Comparison of ENCODE assay signal across 14 mouse cellular contexts in the genomic region with DNA sequence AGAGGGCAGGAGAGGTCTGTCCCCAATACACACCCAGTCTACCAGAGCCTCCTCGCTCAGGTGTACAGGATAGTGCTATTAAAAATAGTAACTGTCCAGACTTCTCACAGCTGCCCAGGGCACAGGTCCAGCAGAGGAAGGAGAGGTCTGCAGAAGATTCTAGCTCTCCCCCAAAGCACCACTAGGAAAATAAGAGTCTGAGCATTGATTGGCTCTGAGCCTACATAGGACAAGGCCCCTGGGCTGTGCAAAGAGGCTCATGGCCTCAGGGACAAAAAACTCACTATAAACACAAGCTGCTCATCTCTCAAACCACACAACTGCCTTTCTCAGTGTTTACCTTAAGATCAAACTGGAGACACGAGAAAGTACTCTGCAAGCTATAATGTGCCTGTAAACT.
DNase-seq lines count a peak whose midpoint lies in the region; ATAC-seq and TF ChIP-seq lines count a peak whose summit lies in the region.
"Had no signal": no experiment of that assay in that cellular context is flagged by ENCODE, and none has a peak within 500 bp of the region (broad histone marks: within the 10 kb centered on the region; RNA-seq: fewer than 3 reads in every experiment).

No protein-coding gene starts in this region.

- peak in 1 of 2 experiments; percentile 46 for DNase-seq in cerebellum, adult 2 months
- DNase-seq in cerebellum, postnatal 10 days = no peak
- no peak for DNase-seq in midbrain, embryonic 10.5 days (ENCODE audit: low spot score)
- DNase-seq in limb, embryonic 10.5 days (ENCODE audit: low spot score) = no peak
- DNase-seq in kidney, adult 9 months = no peak
- DNase-seq in thymus, postnatal 4 days = no peak
- DNase-seq: adrenal gland, postnatal 14 days; kidney, postnatal 14 days; liver, embryonic 13.5 days had no signal

- no peak for TF ChIP-seq POLR2A in cerebellum, adult 2 months (IDR thresholded peaks at IDR 0.05; ENCODE audit: borderline replicate concordance, insufficient read depth, low read length)

- H3K9ac ChIP-seq in midbrain, embryonic 13.5 days (replicated peaks) = no peak overlapping the region
- H3K9ac ChIP-seq in hindbrain, embryonic 12.5 days = no peak overlapping the region
- H3K9ac ChIP-seq: embryonic facial prominence, embryonic 15.5 days; liver, embryonic 13.5 days; midbrain, embryonic 15.5 days had no signal

- H3K27me3 ChIP-seq in cerebellum, adult 2 months (ENCODE audit: control insufficient read depth, insufficient read depth, low read length) = no peaks in the 10 kb centered on the region
- H3K27me3 ChIP-seq in midbrain, embryonic 10.5 days (ENCODE audit: low read depth, poor library complexity, severe bottlenecking) = no peaks in the 10 kb centered on the region
- H3K27me3 ChIP-seq in midbrain, embryonic 13.5 days = no peaks in the 10 kb centered on the region
- H3K27me3 ChIP-seq in limb, embryonic 10.5 days (ENCODE audit: low read depth, poor library complexity, severe bottlenecking) = 0 out of 2 replicates have a peak, but pooled peaks cover under 1% of the 10 kb centered on the region
- no peaks in the 10 kb centered on the region for H3K27me3 ChIP-seq in hindbrain, embryonic 12.5 days
- H3K27me3 ChIP-seq: embryonic facial prominence, embryonic 15.5 days; liver, embryonic 13.5 days; midbrain, embryonic 15.5 days had no signal

- no peak overlapping the region for H3K4me2 ChIP-seq in midbrain, embryonic 13.5 days (replicated peaks)
- H3K4me2 ChIP-seq in hindbrain, embryonic 12.5 days (replicated peaks) = no peak overlapping the region
- H3K4me2 ChIP-seq: embryonic facial prominence, embryonic 15.5 days; liver, embryonic 13.5 days; midbrain, embryonic 15.5 days had no signal

- H3K36me3 ChIP-seq in midbrain, embryonic 10.5 days = no peaks in the 10 kb centered on the region
- no peaks in the 10 kb centered on the region for H3K36me3 ChIP-seq in midbrain, embryonic 13.5 days
- H3K36me3 ChIP-seq in limb, embryonic 10.5 days = no peaks in the 10 kb centered on the region
- no peaks in the 10 kb centered on the region for H3K36me3 ChIP-seq in hindbrain, embryonic 12.5 days
- H3K36me3 ChIP-seq: embryonic facial prominence, embryonic 15.5 days; liver, embryonic 13.5 days; midbrain, embryonic 15.5 days had no signal

- peak overlapping the region; percentile 72 for H3K27ac ChIP-seq in cerebellum, adult 2 months (ENCODE audit: insufficient read depth, low read length)
- H3K27ac ChIP-seq in midbrain, embryonic 10.5 days (replicated peaks) = 0 out of 2 replicates have a peak overlapping the region, but pooled peaks have one; percentile 2
- H3K27ac ChIP-seq in midbrain, embryonic 13.5 days = no peak overlapping the region
- 0 out of 2 replicates have a peak overlapping the region, but pooled peaks have one; percentile 16 for H3K27ac ChIP-seq in limb, embryonic 10.5 days
- H3K27ac ChIP-seq in hindbrain, embryonic 12.5 days = no peak overlapping the region
- H3K27ac ChIP-seq: embryonic facial prominence, embryonic 15.5 days; hindbrain, postnatal 0 days; liver, embryonic 13.5 days; midbrain, embryonic 15.5 days had no signal

- TF ChIP-seq CTCF in cerebellum, adult 2 months (IDR thresholded peaks at IDR 0.05; ENCODE audit: borderline replicate concordance, insufficient read depth, low read depth, low read length) = no peak

- no peak for ATAC-seq in midbrain, embryonic 13.5 days
- no peak for ATAC-seq in hindbrain, embryonic 12.5 days (ENCODE audit: low FRiP score)
- ATAC-seq: hindbrain, postnatal 0 days; midbrain, embryonic 15.5 days had no signal

- no peaks in the 10 kb centered on the region for H3K9me3 ChIP-seq in midbrain, embryonic 10.5 days (replicated peaks)
- H3K9me3 ChIP-seq in midbrain, embryonic 13.5 days = no peaks in the 10 kb centered on the region
- no peaks in the 10 kb centered on the region for H3K9me3 ChIP-seq in limb, embryonic 10.5 days (replicated peaks)
- H3K9me3 ChIP-seq in hindbrain, embryonic 12.5 days (replicated peaks) = no peaks in the 10 kb centered on the region
- H3K9me3 ChIP-seq: embryonic facial prominence, embryonic 15.5 days; liver, embryonic 13.5 days; midbrain, embryonic 15.5 days had no signal

- H3K4me1 ChIP-seq in cerebellum, adult 2 months (ENCODE audit: control insufficient read depth, insufficient read depth, low read length) = peaks cover 16% of the 10 kb centered on the region
- no peaks in the 10 kb centered on the region for H3K4me1 ChIP-seq in midbrain, embryonic 10.5 days
- H3K4me1 ChIP-seq in midbrain, embryonic 13.5 days (replicated peaks) = no peaks in the 10 kb centered on the region
- H3K4me1 ChIP-seq in limb, embryonic 10.5 days = peaks cover 14% of the 10 kb centered on the region
- no peaks in the 10 kb centered on the region for H3K4me1 ChIP-seq in hindbrain, embryonic 12.5 days
- H3K4me1 ChIP-seq: midbrain, embryonic 15.5 days had no signal

- 29% methylated on average over 2 of the region's 2 CpGs for WGBS in cerebellum, adult 2 months
- WGBS in midbrain, embryonic 10.5 days = 79% methylated on average over 2 of the region's 2 CpGs
- WGBS in midbrain, embryonic 13.5 days = 81% methylated on average over 2 of the region's 2 CpGs
- 61% methylated on average over 2 of the region's 2 CpGs for WGBS in limb, embryonic 10.5 days
- WGBS in hindbrain, embryonic 12.5 days = 80% methylated on average over 2 of the region's 2 CpGs

- no peak overlapping the region for H3K4me3 ChIP-seq in cerebellum, adult 2 months (replicated peaks; ENCODE audit: insufficient read depth, low read depth, low read length)
- H3K4me3 ChIP-seq in midbrain, embryonic 10.5 days = no peak overlapping the region
- H3K4me3 ChIP-seq in midbrain, embryonic 13.5 days (replicated peaks) = no peak overlapping the region
- no peak overlapping the region for H3K4me3 ChIP-seq in limb, embryonic 10.5 days
- no peak overlapping the region for H3K4me3 ChIP-seq in hindbrain, embryonic 12.5 days
- H3K4me3 ChIP-seq: embryonic facial prominence, embryonic 15.5 days; liver, embryonic 13.5 days; midbrain, embryonic 15.5 days had no signal

Comparison
In these comparisons a context has a peak if more than half of its experiments do, and no peak if none do; other contexts are left out.
1. H3K27ac ChIP-seq: peak in cerebellum, adult 2 months (single experiment), midbrain, embryonic 10.5 days (single experiment) and limb, embryonic 10.5 days (single experiment); none in midbrain, embryonic 13.5 days (single experiment) and hindbrain, embryonic 12.5 days (single experiment).